Mouse (Mus musculus): ENCODE results near the gene Foxi3. TPM values are rescaled to one million over a fixed set of nuclear protein-coding genes. Genes with fewer than 3 reads are reported as not detected.

The Foxi3 gene
- polyA plus RNA-seq, 1 experiment = not detected

DNA sequence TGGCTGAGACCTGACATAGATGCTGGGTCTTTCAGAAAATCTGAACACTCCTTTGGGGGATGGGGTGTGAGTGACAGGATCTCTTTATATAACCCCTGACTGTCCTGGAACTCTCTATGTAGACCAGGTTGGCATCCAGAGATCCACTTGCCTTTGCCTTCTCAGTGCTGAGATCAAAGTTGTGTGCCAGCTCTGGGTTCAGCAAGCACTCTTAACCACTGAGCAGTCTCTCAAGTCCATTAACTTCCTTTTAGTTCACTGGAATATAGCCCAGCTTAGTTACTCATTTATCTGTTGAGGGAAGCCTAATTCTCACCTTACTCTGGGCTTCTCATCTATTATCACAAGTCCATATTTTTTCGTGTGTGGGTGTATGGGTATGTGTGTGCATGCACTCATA lies 26.1 kb downstream of the Foxi3 start:
- no peak for DNase-seq (ENCODE audit: low read depth, low spot score)
- 20% methylated on average over 1 of the region's 1 CpGs for WGBS

DNA sequence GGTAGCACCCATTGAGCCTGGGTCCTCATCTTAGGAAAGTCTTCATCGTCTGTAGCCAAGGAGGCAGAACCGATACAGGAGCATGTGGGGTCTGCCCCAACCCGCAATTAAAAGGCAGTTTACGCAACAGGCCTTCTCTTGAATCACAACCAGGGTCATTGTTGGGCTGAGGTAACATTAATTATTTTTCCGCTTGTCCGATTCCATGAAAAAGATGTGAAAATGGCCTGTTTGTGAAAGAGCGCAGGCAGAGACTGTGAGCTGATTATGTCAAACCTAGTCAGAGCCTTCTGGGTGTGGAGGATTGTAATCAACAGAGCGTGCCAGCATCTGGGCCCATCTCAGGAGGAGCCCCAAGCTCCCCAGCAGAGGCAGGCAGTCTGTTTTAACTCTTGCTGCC lies 30.4 kb downstream of the Foxi3 start:
- 81% methylated on average over 8 of the region's 8 CpGs for WGBS

DNA sequence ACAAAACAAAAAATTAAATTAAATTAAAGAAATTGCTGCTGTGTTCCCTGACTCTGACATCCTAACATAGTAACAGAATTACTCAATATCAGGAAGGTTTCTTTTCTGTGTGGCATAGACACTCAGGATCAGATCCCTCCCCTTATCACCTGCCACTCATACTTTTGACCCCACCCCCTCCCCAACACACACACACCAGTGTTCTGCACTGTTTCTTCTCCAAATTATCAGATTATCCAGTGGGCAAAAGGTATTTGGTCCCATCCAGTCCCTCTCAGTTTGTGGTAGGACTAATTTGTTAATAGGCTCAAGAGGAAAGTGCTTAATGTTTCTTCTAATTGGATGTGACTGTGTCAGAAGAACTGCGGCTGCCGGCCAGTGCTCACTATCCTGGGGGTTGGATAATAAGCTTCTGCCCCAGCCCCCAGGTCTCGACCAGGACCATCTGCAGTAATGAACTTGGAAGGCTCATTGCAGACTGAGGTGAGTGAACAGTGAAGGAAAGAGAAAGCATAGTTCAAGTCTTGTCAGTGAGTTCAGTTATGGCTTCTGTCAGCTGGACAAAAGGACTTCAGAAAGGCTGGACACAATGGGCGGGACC lies 39.9 kb downstream of the Foxi3 start:
- WGBS = 77% methylated on average over 4 of the region's 4 CpGs
- no peak for DNase-seq (ENCODE audit: low read depth, low spot score)

More for the DNA sequence above, 30.4 kb downstream of the Foxi3 start:
- no peak for DNase-seq (ENCODE audit: low read depth, low spot score)

DNA sequence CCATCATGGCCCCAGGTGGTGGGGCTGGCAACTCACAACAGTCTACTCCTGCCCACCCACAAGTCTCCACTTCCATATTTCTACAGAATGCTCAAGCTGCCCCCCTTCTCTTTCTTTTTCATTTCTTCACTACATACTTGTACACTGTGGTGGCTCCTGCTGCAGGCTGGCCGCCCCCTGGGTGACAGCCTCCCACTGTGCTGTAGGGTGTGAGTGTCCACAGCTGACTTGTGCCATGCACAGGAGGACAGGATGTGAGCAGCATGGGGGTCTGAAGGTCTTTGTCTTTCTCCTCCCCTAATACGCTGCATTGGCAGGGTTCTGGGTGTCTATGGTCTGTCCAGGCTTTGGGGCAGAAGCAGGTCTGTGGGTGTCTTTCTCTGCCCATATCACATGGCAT lies 46.3 kb downstream of the Foxi3 start:
- DNase-seq (ENCODE audit: low read depth, low spot score) = no peak
- WGBS = 100% methylated on average over 2 of the region's 2 CpGs

DNA sequence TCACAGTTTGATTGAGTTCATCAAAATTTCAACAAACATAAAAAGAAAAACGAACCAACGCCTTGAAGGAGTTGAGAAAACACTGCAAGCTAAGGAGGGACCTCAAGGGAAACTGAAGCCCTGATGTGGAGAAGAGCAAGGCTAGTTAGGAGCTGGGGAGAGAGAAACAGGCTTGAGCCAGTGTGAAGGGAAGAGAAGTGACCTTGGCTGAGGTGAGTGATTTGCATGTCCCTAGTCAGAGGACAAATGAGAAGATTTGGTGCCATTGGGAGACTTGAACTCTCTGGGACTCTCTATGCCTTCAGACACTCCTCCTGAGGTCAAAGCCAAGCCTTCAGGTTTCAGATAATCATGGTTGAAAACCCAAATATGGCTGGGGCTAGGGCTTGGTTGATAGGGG lies 47.8 kb downstream of the Foxi3 start:
- no peak for DNase-seq (ENCODE audit: low read depth, low spot score)
- 82% methylated on average over 2 of the region's 2 CpGs for WGBS

Other genes starting within 250 kb of the Foxi3 start
- 18.7 and 21.6 TPM in 2 replicates for gene Rpia, start 164.3 kb upstream of the Foxi3 start, polyA plus RNA-seq (2012; rRNA removed)
- gene Eif2ak3, start 112.0 kb upstream of the Foxi3 start, polyA plus RNA-seq (2012; rRNA removed) = 12.1 and 15.7 TPM in 2 replicates
- not detected in 2 replicates for gene Tex37, start 37.6 kb upstream of the Foxi3 start, polyA plus RNA-seq (2012; rRNA removed)
- 18.5 and 25.5 TPM in 2 replicates for gene Thnsl2, start 187.9 kb downstream of the Foxi3 start, polyA plus RNA-seq (2012; rRNA removed)
- gene Fabp1, start 243.3 kb downstream of the Foxi3 start, polyA plus RNA-seq (2012; rRNA removed) = 6.8 and 140 TPM in 2 replicates

All from large intestine, adult 2 months (tissue).